ENCODE assay signal across 8 mouse cellular contexts in genomic region chr5:120440733-120441132, GRCm38 (mm10). TPM values are rescaled to one million over a fixed set of nuclear protein-coding genes. Genes with fewer than 3 reads are reported as not detected.
DNase-seq lines count a peak whose midpoint lies in the region; ATAC-seq lines count a peak whose summit lies in the region.

No protein-coding gene starts in this region.

- H3K4me2 ChIP-seq in hindbrain, embryonic 15.5 days, result peak overlapping the region; percentile 69

- H3K27me3 ChIP-seq in hindbrain, embryonic 15.5 days, result peaks cover 28% of the 10 kb centered on the region

- H3K4me3 ChIP-seq in hindbrain, embryonic 15.5 days, result peak overlapping the region; percentile 48

- H3K4me1 ChIP-seq in hindbrain, embryonic 15.5 days (replicated peaks), result peaks cover 34% of the 10 kb centered on the region

- peak; percentile 45; the same call in 1 of the 2 replicates for ATAC-seq in hindbrain, embryonic 15.5 days (ENCODE audit: low FRiP score, low read depth)

- no peaks in the 10 kb centered on the region for H3K9me3 ChIP-seq in hindbrain, embryonic 15.5 days

- H3K27ac ChIP-seq in hindbrain, embryonic 15.5 days (replicated peaks), result peak overlapping the region; percentile 85; the same call in 1 of the 2 replicates

- DNase-seq in R1 (ENCODE audit: low read depth, low spot score), result peak; percentile 94
- DNase-seq in cerebellum, postnatal 36 days, result peak; percentile 96 to 97
- peak; percentile 83 for DNase-seq in gastrocnemius, adult 18-20 months (ENCODE audit: low spot score)
- DNase-seq in left cerebral cortex, adult 18-20 months (ENCODE audit: low spot score in 2 of 2), result peak; percentile 91 to 99
- peak; percentile 72 to 82 for DNase-seq in lung, postnatal 4 days
- DNase-seq in right cerebral cortex, adult 2 months (ENCODE audit: low spot score in 2 of 2), result peak; percentile 90 to 95
- peak; percentile 66 for DNase-seq in urinary bladder, postnatal 10 days (ENCODE audit: low spot score)

- no peak overlapping the region for H3K9ac ChIP-seq in hindbrain, embryonic 15.5 days

- 7% methylated on average over 14 of the region's 14 CpGs for WGBS in hindbrain, embryonic 15.5 days

- H3K36me3 ChIP-seq in hindbrain, embryonic 15.5 days, result no peaks in the 10 kb centered on the region

RNA-seq across cellular contexts. Expression of gene Lhx5, which starts 9.2 kb away (rescaled TPM):
- not detected for total RNA-seq in gastrocnemius, adult 18-20 months (2021)
- 26.3 and 31.4 TPM in 2 replicates for polyA plus RNA-seq in hindbrain, embryonic 15.5 days (2015; fragmentation: Nextera tagmentation; extraction: Ambion mirVana)
- not detected for total RNA-seq in left cerebral cortex, adult 18-20 months (2021)

RNA-seq across cellular contexts. Expression of gene Sdsl, which starts 31.9 kb away (rescaled TPM):
- under 1 TPM in 1 of 2 experiments, not detected in 1; 0.41 TPM for total RNA-seq in gastrocnemius, adult 18-20 months (2021)
- polyA plus RNA-seq in hindbrain, embryonic 15.5 days (2015; fragmentation: Nextera tagmentation; extraction: Ambion mirVana), result 6.5 and 6.9 TPM in 2 replicates
- total RNA-seq in left cerebral cortex, adult 18-20 months (2021), result 1 to 10 TPM; 7.9 to 8.6 TPM

RNA-seq across cellular contexts. Expression of gene Sds, which starts 35.6 kb away (rescaled TPM):
- total RNA-seq in gastrocnemius, adult 18-20 months (2021), result under 1 TPM in 1 of 2 experiments, not detected in 1; 0.69 TPM
- polyA plus RNA-seq in hindbrain, embryonic 15.5 days (2015; fragmentation: Nextera tagmentation; extraction: Ambion mirVana), result not detected in 2 replicates
- total RNA-seq in left cerebral cortex, adult 18-20 months (2021), result not detected

Comparison
In these comparisons a context has a peak if more than half of its experiments do, and no peak if none do; other contexts are left out.
1. Peak in every context shown above with its lines: DNase-seq, ATAC-seq, H3K4me3 ChIP-seq and H3K27ac ChIP-seq.
2. RNA of gene Sdsl, which starts 31.9 kb away (total RNA-seq): 7.9 to 8.6 TPM in left cerebral cortex, adult 18-20 months; 0.41 TPM in gastrocnemius, adult 18-20 months; every median in the first group is over 4 times any median in the second.